Mouse (Mus musculus): Measurements from ENCODE around the gene Slc29a2. TPM values are rescaled to one million over a fixed set of nuclear protein-coding genes. Genes with fewer than 3 reads are reported as not detected.
A peak's percentile ranks its signal among the peaks of the same experiment; 100 is the strongest.

The Slc29a2 gene
- total and polyA plus RNA-seq, 2 experiments = 0.28 to 2.3 TPM

GRCm38 (mm10) chr19:5065104-5065503 lies 41.4 kb downstream of the Slc29a2 start:
- no peak overlapping the region for H3K9ac ChIP-seq (ENCODE audit: low read depth, low read length)
- no peaks in the 10 kb centered on the region for H3K36me3 ChIP-seq (ENCODE audit: control insufficient read depth, insufficient read depth, low read length)
- H3K27ac ChIP-seq (replicated peaks; ENCODE audit: insufficient read depth, low read depth, low read length) = no peak overlapping the region
- H3K4me1 ChIP-seq (ENCODE audit: control insufficient read depth, insufficient read depth, low read length) = no peaks in the 10 kb centered on the region
- TF ChIP-seq POLR2A (IDR thresholded peaks at IDR 0.05; ENCODE audit: extremely low read depth, insufficient read depth, low read length) (no peak), CTCF (IDR thresholded peaks at IDR 0.05; ENCODE audit: low read depth, low read length) (no peak)
- no peaks in the 10 kb centered on the region for H3K79me2 ChIP-seq (ENCODE audit: control insufficient read depth, insufficient read depth, low read length)
- H3K27me3 ChIP-seq (ENCODE audit: control insufficient read depth, insufficient read depth, low read length) = peaks cover 12% of the 10 kb centered on the region
- DNase-seq (ENCODE audit: extremely low read depth, low read depth, low spot score) = no peak
- 69% methylated on average over 7 of the region's 7 CpGs for WGBS
- no peak overlapping the region for H3K4me3 ChIP-seq (ENCODE audit: insufficient read depth, low read depth, low read length)

- DNase-seq (ENCODE audit: extremely low read depth, low read depth, low spot score) = no peak
Measured at GRCm38 (mm10) chr19:5067040-5067799, 43.6 kb downstream of the Slc29a2 start.

GRCm38 (mm10) chr19:5067867-5068569 lies 44.4 kb downstream of the Slc29a2 start, which contains the start of gene Cd248:
Gene Cd248, plus strand, starts transcription at chr19:5068078.
- H3K4me3 ChIP-seq (ENCODE audit: insufficient read depth, low read depth, low read length) = peak within 1 kb of the TSS; percentile 53; the same call in 1 of the 2 replicates
- peaks cover 9% of the 10 kb centered on the region; the same call in 1 of the 2 replicates for H3K4me1 ChIP-seq (ENCODE audit: control insufficient read depth, insufficient read depth, low read length)
- H3K36me3 ChIP-seq (ENCODE audit: control insufficient read depth, insufficient read depth, low read length) = no peaks in the 10 kb centered on the region
- peak within 1 kb of the TSS; percentile 46; the same call in 1 of the 2 replicates for H3K27ac ChIP-seq (replicated peaks; ENCODE audit: insufficient read depth, low read depth, low read length)
- H3K27me3 ChIP-seq (ENCODE audit: control insufficient read depth, insufficient read depth, low read length) = peaks cover 12% of the 10 kb centered on the region
- WGBS = 3% methylated on average over 55 of the region's 56 CpGs
- TF ChIP-seq POLR2A (IDR thresholded peaks at IDR 0.05; ENCODE audit: extremely low read depth, insufficient read depth, low read length) = 0 out of 2 replicates have a peak, but pooled peaks have one; percentile 15
- no peak for TF ChIP-seq CTCF (IDR thresholded peaks at IDR 0.05; ENCODE audit: low read depth, low read length)
- no peaks in the 10 kb centered on the region for H3K79me2 ChIP-seq (ENCODE audit: control insufficient read depth, insufficient read depth, low read length)
- peak within 1 kb of the TSS; percentile 50 for H3K9ac ChIP-seq (ENCODE audit: low read depth, low read length)
- DNase-seq (ENCODE audit: extremely low read depth, low read depth, low spot score) = no peak

More at GRCm38 (mm10) chr19:5067040-5067799, 43.6 kb downstream of the Slc29a2 start:
- TF ChIP-seq CTCF (IDR thresholded peaks at IDR 0.05; ENCODE audit: low read depth, low read length) = no peak
- Histone ChIP-seq H3K27ac (replicated peaks; ENCODE audit: insufficient read depth, low read depth, low read length) (peak overlapping the region; percentile 46; the same call in 1 of the 2 replicates), H3K79me2 (ENCODE audit: control insufficient read depth, insufficient read depth, low read length) (no peaks in the 10 kb centered on the region), H3K36me3 (ENCODE audit: control insufficient read depth, insufficient read depth, low read length) (no peaks in the 10 kb centered on the region), H3K9ac (ENCODE audit: low read depth, low read length) (no peak overlapping the region), H3K4me1 (ENCODE audit: control insufficient read depth, insufficient read depth, low read length) (peaks cover 5% of the 10 kb centered on the region; the same call in 1 of the 2 replicates), H3K4me3 (ENCODE audit: insufficient read depth, low read depth, low read length) (no peak overlapping the region), H3K27me3 (ENCODE audit: control insufficient read depth, insufficient read depth, low read length) (peaks cover 12% of the 10 kb centered on the region)
- 19% methylated on average over 15 of the region's 15 CpGs for WGBS

- no peak for DNase-seq (ENCODE audit: extremely low read depth, low read depth, low spot score)
- Histone ChIP-seq H3K36me3 (ENCODE audit: control insufficient read depth, insufficient read depth, low read length) (no peaks in the 10 kb centered on the region), H3K4me3 (ENCODE audit: insufficient read depth, low read depth, low read length) (peak overlapping the region; percentile 53; the same call in 1 of the 2 replicates), H3K79me2 (ENCODE audit: control insufficient read depth, insufficient read depth, low read length) (no peaks in the 10 kb centered on the region), H3K27me3 (ENCODE audit: control insufficient read depth, insufficient read depth, low read length) (peaks cover 12% of the 10 kb centered on the region), H3K27ac (replicated peaks; ENCODE audit: insufficient read depth, low read depth, low read length) (no peak overlapping the region), H3K4me1 (ENCODE audit: control insufficient read depth, insufficient read depth, low read length) (peaks cover 9% of the 10 kb centered on the region; the same call in 1 of the 2 replicates), H3K9ac (ENCODE audit: low read depth, low read length) (peak overlapping the region; percentile 50; the same call in 1 of the 2 replicates)
- 35% methylated on average over 21 of the region's 21 CpGs for WGBS
- no peak for TF ChIP-seq POLR2A (IDR thresholded peaks at IDR 0.05; ENCODE audit: extremely low read depth, insufficient read depth, low read length)
- no peak for TF ChIP-seq CTCF (IDR thresholded peaks at IDR 0.05; ENCODE audit: low read depth, low read length)
Measured at GRCm38 (mm10) chr19:5068570-5069234, 45.0 kb downstream of the Slc29a2 start.

- no peaks in the 10 kb centered on the region for H3K79me2 ChIP-seq (ENCODE audit: control insufficient read depth, insufficient read depth, low read length)
- H3K27me3 ChIP-seq (ENCODE audit: control insufficient read depth, insufficient read depth, low read length) = peaks cover 12% of the 10 kb centered on the region
- TF ChIP-seq POLR2A (IDR thresholded peaks at IDR 0.05; ENCODE audit: extremely low read depth, insufficient read depth, low read length) (no peak), CTCF (IDR thresholded peaks at IDR 0.05; ENCODE audit: low read depth, low read length) (no peak)
- no peak for DNase-seq (ENCODE audit: extremely low read depth, low read depth, low spot score)
- H3K4me1 ChIP-seq (ENCODE audit: control insufficient read depth, insufficient read depth, low read length) = peaks cover 9% of the 10 kb centered on the region; the same call in 1 of the 2 replicates
- WGBS = 90% methylated on average over 5 of the region's 5 CpGs
- no peak overlapping the region for H3K4me3 ChIP-seq (ENCODE audit: insufficient read depth, low read depth, low read length)
- H3K9ac ChIP-seq (ENCODE audit: low read depth, low read length) = no peak overlapping the region
- H3K27ac ChIP-seq (replicated peaks; ENCODE audit: insufficient read depth, low read depth, low read length) = no peak overlapping the region
- H3K36me3 ChIP-seq (ENCODE audit: control insufficient read depth, insufficient read depth, low read length) = no peaks in the 10 kb centered on the region
Measured at GRCm38 (mm10) chr19:5069486-5069885, 45.8 kb downstream of the Slc29a2 start.

Data from liver, adult 2 months (tissue).